Mouse (Mus musculus) urinary bladder, postnatal 36 days (tissue): ENCODE results near the gene Sult2a5.

Source experiments
- DNase-seq, 2 experiments: peaks; one replicate each; pipeline ENCODE4 v3.0.0; 2022; ENCODE audit warnings: low spot score in 2 of 2, mixed read lengths in 1 of 2

Sult2a5 gene

DNA sequence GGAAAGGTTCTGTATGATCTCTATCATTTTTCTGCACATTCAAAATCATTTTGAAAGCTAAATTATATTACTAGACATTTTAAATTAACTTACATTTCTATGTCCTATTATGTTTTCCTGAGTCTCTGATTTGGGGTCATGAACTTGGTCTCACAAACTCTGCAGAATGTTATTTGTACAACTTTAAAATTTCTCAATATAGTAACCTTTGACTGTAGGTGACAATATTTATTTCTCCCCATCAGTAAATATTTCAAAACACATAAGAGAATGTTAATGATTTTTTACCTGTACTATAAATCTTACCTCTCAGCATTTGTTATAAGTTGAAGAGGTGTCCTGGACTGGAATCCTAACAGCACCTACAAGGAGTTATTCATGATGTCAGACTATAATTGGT lies at the start of gene Sult2a5:
TSS of gene Sult2a5 (plus strand) at position 301 of the 400 bp plus-strand sequence.
- DNase-seq, result no peak
